Mouse (Mus musculus) erythroblast, embryonic 14.5 days (primary cell): ENCODE data around the gene Ltbr. TPM values are rescaled to one million over a fixed set of nuclear protein-coding genes. Genes with fewer than 3 reads are reported as not detected.

ENCODE experiments used
- H3K27me3 ChIP-seq: 2 replicates; pipeline ENCODE4 v1.6.1; 2012; ENCODE audit warnings: inconsistent platforms; ENCODE audit not compliant: control insufficient read depth
- H3K36me3 ChIP-seq: 2 replicates; pipeline ENCODE4 v1.6.1; 2012; ENCODE audit warnings: mild to moderate bottlenecking, inconsistent platforms; ENCODE audit not compliant: control insufficient read depth
- H3K4me1 ChIP-seq: 2 replicates; pipeline ENCODE4 v1.6.1; 2012; ENCODE audit warnings: inconsistent platforms; ENCODE audit not compliant: control insufficient read depth
- H3K4me3 ChIP-seq: replicated peaks from 2 replicates; pipeline ENCODE3; 2012; ENCODE audit warnings: moderate library complexity, mild to moderate bottlenecking, inconsistent platforms
- H3K9me3 ChIP-seq: 2 replicates; pipeline ENCODE4 v1.6.1; 2012; ENCODE audit warnings: low read length, inconsistent platforms, mixed read lengths; ENCODE audit not compliant: control insufficient read depth
- GATA1 ChIP-seq: IDR thresholded peaks from 2 replicates; pipeline ENCODE4 v1.6.1; 2012; ENCODE audit warnings: low read length, inconsistent platforms, mixed read lengths
- TAL1 ChIP-seq: IDR thresholded peaks from 3 replicates; pipeline ENCODE4 v1.6.1; 2012; ENCODE audit warnings: low read length, inconsistent platforms, mixed read lengths
- polyA plus RNA-seq: library from polyadenylated mRNA; stranded (reverse); fragments of >175 nt; gene quantifications from 2 replicates; pipeline ENCODE4 v1.2.3, GENCODE M21; 2012

Gene Ltbr
- polyA plus RNA-seq, 1 experiment = 0.20 TPM

- Histone ChIP-seq H3K4me3 (no peak overlapping the region), H3K27me3 (no peaks in the 10 kb centered on the region), H3K9me3 (peaks cover 3% of the 10 kb centered on the region; the same call in 1 of the 2 replicates), H3K4me1 (peaks cover 2% of the 10 kb centered on the region; the same call in 1 of the 2 replicates), H3K36me3 (no peaks in the 10 kb centered on the region)
- TF ChIP-seq GATA1 (no peak), TAL1 (no peak)
These were observed 53.6 kb downstream of the Ltbr start for GRCm38 (mm10) chr6:125260006-125260555.

Other genes with a start within 250 kb of the Ltbr start
- gene Lpar5, start 246.0 kb downstream of the Ltbr start, polyA plus RNA-seq = 0.06 TPM in 1 of 2 replicates, not detected in the other
- 6.8 TPM in 2 replicates for gene Chd4, start 217.9 kb downstream of the Ltbr start, polyA plus RNA-seq
- 0.78 and 1.8 TPM in 2 replicates for gene Nop2, start 182.0 kb downstream of the Ltbr start, polyA plus RNA-seq
- gene Iffo1, start 168.6 kb downstream of the Ltbr start, polyA plus RNA-seq = 1.3 and 1.5 TPM in 2 replicates
- gene Gapdh, start 147.4 kb downstream of the Ltbr start, polyA plus RNA-seq = 525 and 659 TPM in 2 replicates
- gene Ncapd2, start 122.2 kb downstream of the Ltbr start, polyA plus RNA-seq = 78.5 and 98.6 TPM in 2 replicates
- 18.9 and 22.8 TPM in 2 replicates for gene Mrpl51, start 122.1 kb downstream of the Ltbr start, polyA plus RNA-seq
- gene Vamp1, start 98.3 kb downstream of the Ltbr start, polyA plus RNA-seq = 0.13 and 0.14 TPM in 2 replicates
- 0.06 and 0.11 TPM in 2 replicates for gene Tapbpl, start 82.0 kb downstream of the Ltbr start, polyA plus RNA-seq
- gene Cd27, start 76.9 kb downstream of the Ltbr start, polyA plus RNA-seq = 0.04 TPM in 1 of 2 replicates, not detected in the other
- gene Tuba3a, start 27.8 kb downstream of the Ltbr start, polyA plus RNA-seq = not detected in 2 replicates
- 0.01 TPM in 1 of 2 replicates, not detected in the other for gene Scnn1a, start 6.8 kb upstream of the Ltbr start, polyA plus RNA-seq
- gene Tnfrsf1a, start 35.5 kb upstream of the Ltbr start, polyA plus RNA-seq = 0.70 and 0.78 TPM in 2 replicates
- not detected in 2 replicates for gene Plekhg6, start 66.9 kb upstream of the Ltbr start, polyA plus RNA-seq
- not detected in 2 replicates for gene Cd9, start 180.9 kb upstream of the Ltbr start, polyA plus RNA-seq
- gene Vwf, start 232.9 kb upstream of the Ltbr start, polyA plus RNA-seq = 0.35 and 0.67 TPM in 2 replicates